Mouse (Mus musculus) neural tube, embryonic 11.5 days (tissue): ENCODE data around the gene Dpysl5. TPM values are rescaled to one million over a fixed set of nuclear protein-coding genes. Genes with fewer than 3 reads are reported as not detected.
"Not testable (repeated sequence)": the region's sequence is repeated elsewhere in the genome, so short reads cannot be mapped to it uniquely, and the experiment has no call there.

Source experiments
- ATAC-seq: fragments of 200-750 bp; cut with Nextera tagmentation; 2 replicates; pipeline ENCODE4 v1.8.0; 2017; ENCODE audit warnings: moderate number of reproducible peaks, mild to moderate bottlenecking, moderate TSS enrichment, moderate library complexity; ENCODE audit not compliant: insufficient read depth, low FRiP score, low TSS enrichment
- DNase-seq: peaks from one replicate; pipeline ENCODE4 v3.0.0-alpha.2; 2015; ENCODE audit warnings: low spot score
- H3K27ac ChIP-seq: fragments of 300-500 bp; sonication (generic); 2 replicates; pipeline ENCODE4 v1.5.1; 2014; ENCODE audit warnings: low read depth, mild to moderate bottlenecking, low read length
- H3K27me3 ChIP-seq: fragments of 300-500 bp; sonication (generic); 2 replicates; pipeline ENCODE4 v1.6.1; 2014; ENCODE audit warnings: mild to moderate bottlenecking, low read length, mixed read lengths; ENCODE audit not compliant: control insufficient read depth, insufficient read depth
- H3K36me3 ChIP-seq: fragments of 300-500 bp; sonication (generic); 2 replicates; pipeline ENCODE4 v1.6.1; 2014; ENCODE audit warnings: mild to moderate bottlenecking, low read length, moderate library complexity, mixed read lengths; ENCODE audit not compliant: control insufficient read depth, insufficient read depth
- H3K4me1 ChIP-seq: fragments of 300-500 bp; sonication (generic); 2 replicates; pipeline ENCODE4 v1.6.1; 2014; ENCODE audit warnings: low read length, mixed read lengths; ENCODE audit not compliant: control insufficient read depth, insufficient read depth
- H3K4me2 ChIP-seq: fragments of 300-500 bp; sonication (generic); 2 replicates; pipeline ENCODE4 v1.6.1; 2014; ENCODE audit warnings: low read depth, mild to moderate bottlenecking, moderate library complexity
- H3K4me3 ChIP-seq: fragments of 300-500 bp; sonication (generic); 2 replicates; pipeline ENCODE4 v1.5.1; 2014; ENCODE audit warnings: low read depth, low read length
- H3K9ac ChIP-seq: fragments of 300-500 bp; sonication (generic); 2 replicates; pipeline ENCODE4 v1.6.1; 2014; ENCODE audit warnings: mild to moderate bottlenecking, low read length
- H3K9me3 ChIP-seq: fragments of 300-500 bp; sonication (generic); 2 replicates; pipeline ENCODE4 v1.6.1; 2016; ENCODE audit warnings: low read length; ENCODE audit not compliant: control insufficient read depth
- WGBS: fragments of 180-500 bp; shearing (Covaris S2); extraction: QIAGEN DNeasy Blood & Tissue Kit; methylation state at CpG from one replicate; pipeline ENCODE4 v1.1.7; 2014; 5-methylcytosine and 5-hydroxymethylcytosine counted together
- polyA plus RNA-seq: library from polyadenylated mRNA; unstranded; fragments of >200 nt; fragmentation: Nextera tagmentation; extraction: Ambion mirVana; gene quantifications from 2 replicates; pipeline ENCODE4 v1.2.1, GENCODE M21; 2014

Dpysl5 gene
- polyA plus RNA-seq, 1 experiment from 2014 or later = 104 TPM

DNA sequence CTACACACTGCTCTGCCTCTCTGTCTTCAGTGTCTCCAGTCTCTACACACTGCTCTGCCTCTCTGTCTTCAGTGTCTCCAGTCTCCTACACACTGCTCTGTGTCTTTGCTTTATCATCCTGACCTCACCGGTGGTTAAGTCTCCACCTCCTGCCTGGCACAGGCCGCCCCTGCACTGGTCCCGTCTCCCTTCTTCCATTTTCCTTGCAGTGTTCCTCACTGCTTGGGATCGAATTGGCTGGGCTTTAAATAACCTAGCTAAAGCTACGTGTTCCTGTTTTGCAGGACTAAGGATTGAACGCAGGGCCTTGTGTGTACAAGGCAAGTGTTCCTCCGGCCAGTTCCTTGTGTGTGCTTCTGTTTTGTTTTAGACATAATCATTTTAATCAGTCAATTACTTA is 41.3 kb upstream of the Dpysl5 start:
- H3K4me1 ChIP-seq = peaks cover 3% of the 10 kb centered on the region; the same call in 1 of the 2 replicates
- WGBS = 89% methylated on average over 7 of the region's 7 CpGs
- H3K9me3 ChIP-seq = no peaks in the 10 kb centered on the region
- H3K27me3 ChIP-seq = no peaks in the 10 kb centered on the region
- no peak overlapping the region for H3K4me2 ChIP-seq
- no peak for DNase-seq
- H3K4me3 ChIP-seq = no peak overlapping the region
- ATAC-seq = no peak
- no peak overlapping the region for H3K27ac ChIP-seq
- H3K9ac ChIP-seq = no peak overlapping the region
- H3K36me3 ChIP-seq = peaks cover 14% of the 10 kb centered on the region

DNA sequence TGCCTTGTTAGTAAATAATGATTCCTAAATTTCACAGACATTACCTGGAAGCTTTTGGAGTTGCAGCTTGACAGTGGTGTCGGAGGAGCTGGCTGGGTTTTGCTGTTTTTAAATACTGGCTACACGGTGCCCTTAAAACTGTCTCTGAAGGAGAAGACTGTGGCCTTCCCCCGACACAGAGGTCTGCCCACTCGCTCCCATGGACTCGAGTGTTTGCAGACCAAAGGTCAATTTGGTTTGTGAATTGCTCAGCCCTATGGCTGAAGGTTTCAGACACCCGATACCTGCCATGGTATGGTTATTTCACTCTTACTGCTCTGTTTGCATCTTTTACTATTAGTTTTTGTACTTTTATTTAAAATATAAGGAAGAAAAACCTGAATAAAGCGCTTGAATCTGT is 37.4 kb upstream of the Dpysl5 start:
- H3K27me3 ChIP-seq = no peaks in the 10 kb centered on the region
- WGBS = 85% methylated on average over 7 of the region's 7 CpGs
- H3K36me3 ChIP-seq = peaks cover 17% of the 10 kb centered on the region
- ATAC-seq (no peak), DNase-seq (no peak)
- H3K9ac ChIP-seq = no peak overlapping the region
- no peak overlapping the region for H3K27ac ChIP-seq
- H3K4me2 ChIP-seq = no peak overlapping the region
- H3K4me1 ChIP-seq = no peaks in the 10 kb centered on the region
- no peak overlapping the region for H3K4me3 ChIP-seq
- no peaks in the 10 kb centered on the region for H3K9me3 ChIP-seq

DNA sequence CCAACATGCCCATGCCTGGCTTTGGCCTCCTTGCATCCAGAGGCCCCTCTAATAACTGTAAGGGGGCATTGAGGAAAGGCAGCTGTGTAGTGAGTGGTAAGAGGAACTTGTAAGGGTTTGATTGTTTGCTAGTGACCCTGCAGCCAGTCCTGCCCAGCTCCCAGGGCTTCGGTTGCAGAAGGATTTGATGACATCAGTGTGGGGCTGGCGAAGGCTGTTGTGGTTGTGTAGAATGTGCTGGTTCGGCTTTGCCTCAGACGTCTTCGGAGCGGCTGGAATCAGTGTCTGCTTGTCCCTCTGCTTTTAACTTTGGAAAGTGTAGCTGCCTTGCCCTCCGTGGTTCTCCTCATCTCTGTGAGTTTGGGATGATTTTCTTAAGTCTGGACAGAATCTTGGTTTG is 34.6 kb upstream of the Dpysl5 start:
- Histone ChIP-seq H3K27me3 (no peaks in the 10 kb centered on the region), H3K36me3 (peaks cover 15% of the 10 kb centered on the region), H3K4me1 (no peaks in the 10 kb centered on the region), H3K9ac (no peak overlapping the region), H3K4me3 (no peak overlapping the region), H3K4me2 (no peak overlapping the region), H3K9me3 (no peaks in the 10 kb centered on the region), H3K27ac (no peak overlapping the region)
- WGBS = 92% methylated on average over 7 of the region's 7 CpGs
- ATAC-seq = no peak
- no peak for DNase-seq

DNA sequence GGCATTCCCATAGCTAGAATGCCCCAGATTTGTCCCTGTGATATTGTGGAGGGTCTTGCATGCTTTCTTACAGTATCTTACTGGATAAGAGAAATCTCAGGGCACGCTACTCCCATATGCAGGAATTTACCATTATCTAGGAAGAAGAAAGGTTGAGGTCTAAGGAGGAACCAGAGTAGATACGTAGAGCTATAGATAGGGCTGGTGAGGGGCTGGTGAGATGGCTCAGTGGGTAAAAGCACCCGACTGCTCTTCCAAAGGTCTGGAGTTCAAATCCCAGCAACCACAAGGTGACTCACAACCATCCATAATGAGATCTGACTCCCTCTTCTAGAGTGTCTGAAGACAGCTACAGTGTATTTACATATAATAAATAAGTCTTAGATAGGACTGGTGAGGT is 33.3 kb upstream of the Dpysl5 start:
- not testable (repeated sequence) for H3K27ac ChIP-seq, H3K4me2 ChIP-seq, DNase-seq, H3K27me3 ChIP-seq, H3K36me3 ChIP-seq, ATAC-seq, H3K9me3 ChIP-seq, H3K9ac ChIP-seq, H3K4me1 ChIP-seq, H3K4me3 ChIP-seq
- 94% methylated on average over 3 of the region's 3 CpGs for WGBS

DNA sequence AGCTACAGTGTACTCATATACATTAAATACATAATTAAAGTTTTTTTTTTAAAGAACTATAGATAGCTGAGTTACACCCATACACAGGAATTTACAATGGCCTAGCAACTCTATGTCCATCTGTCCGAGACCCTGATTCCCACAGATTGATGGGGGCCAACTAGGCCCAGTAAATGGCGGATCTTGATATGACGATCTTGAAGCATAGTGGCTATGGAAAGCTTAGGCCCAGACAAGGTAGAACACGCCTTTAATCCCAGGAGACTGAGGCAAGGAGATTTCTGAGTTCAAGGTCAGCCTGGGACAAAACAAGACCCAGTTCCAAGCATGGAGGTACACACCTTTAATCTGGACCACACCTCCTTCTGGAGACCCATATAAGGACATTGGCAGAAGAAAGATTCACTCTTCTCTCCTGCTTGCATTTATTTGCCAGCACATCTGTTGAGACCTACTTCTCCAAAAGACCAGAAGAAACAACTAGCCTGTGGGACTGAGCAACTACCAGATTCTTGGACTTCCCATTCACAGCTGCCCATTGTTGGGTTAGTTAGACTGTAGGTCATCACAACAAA is 32.6 kb upstream of the Dpysl5 start:
- DNase-seq (no peak), ATAC-seq (no peak)
- no peaks in the 10 kb centered on the region for H3K27me3 ChIP-seq
- no peak overlapping the region for H3K4me2 ChIP-seq
- no peaks in the 10 kb centered on the region for H3K9me3 ChIP-seq
- no peak overlapping the region for H3K9ac ChIP-seq
- H3K4me1 ChIP-seq = no peaks in the 10 kb centered on the region
- 95% methylated on average over 4 of the region's 4 CpGs for WGBS
- H3K4me3 ChIP-seq = no peak overlapping the region
- no peak overlapping the region for H3K27ac ChIP-seq
- peaks cover 3% of the 10 kb centered on the region; the same call in 1 of the 2 replicates for H3K36me3 ChIP-seq

DNA sequence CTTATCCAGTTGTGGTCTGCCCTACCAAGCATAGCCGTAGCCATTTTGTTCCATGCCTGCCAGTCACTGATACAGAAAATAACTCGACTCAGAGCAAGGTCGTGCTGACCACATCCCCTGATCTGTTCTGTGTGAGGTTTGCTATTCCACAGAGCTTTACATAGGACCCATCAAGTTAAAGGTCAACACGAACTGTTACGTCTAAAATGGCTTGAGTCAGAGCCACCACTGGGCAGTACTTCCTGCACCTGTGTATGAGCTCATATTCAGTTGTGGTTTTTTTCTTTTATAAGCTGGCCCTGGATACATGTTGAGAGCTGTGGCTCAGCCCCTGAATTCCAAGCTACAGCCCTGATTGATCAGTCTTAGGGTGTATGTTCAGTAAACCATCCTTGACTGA is 31.8 kb upstream of the Dpysl5 start:
- DNase-seq (no peak), ATAC-seq (no peak)
- H3K27ac ChIP-seq = no peak overlapping the region
- 86% methylated on average over 5 of the region's 5 CpGs for WGBS
- no peak overlapping the region for H3K9ac ChIP-seq
- H3K36me3 ChIP-seq = peaks cover 3% of the 10 kb centered on the region; the same call in 1 of the 2 replicates
- H3K4me2 ChIP-seq = no peak overlapping the region
- H3K4me1 ChIP-seq = no peaks in the 10 kb centered on the region
- no peaks in the 10 kb centered on the region for H3K27me3 ChIP-seq
- no peaks in the 10 kb centered on the region for H3K9me3 ChIP-seq
- no peak overlapping the region for H3K4me3 ChIP-seq

DNA sequence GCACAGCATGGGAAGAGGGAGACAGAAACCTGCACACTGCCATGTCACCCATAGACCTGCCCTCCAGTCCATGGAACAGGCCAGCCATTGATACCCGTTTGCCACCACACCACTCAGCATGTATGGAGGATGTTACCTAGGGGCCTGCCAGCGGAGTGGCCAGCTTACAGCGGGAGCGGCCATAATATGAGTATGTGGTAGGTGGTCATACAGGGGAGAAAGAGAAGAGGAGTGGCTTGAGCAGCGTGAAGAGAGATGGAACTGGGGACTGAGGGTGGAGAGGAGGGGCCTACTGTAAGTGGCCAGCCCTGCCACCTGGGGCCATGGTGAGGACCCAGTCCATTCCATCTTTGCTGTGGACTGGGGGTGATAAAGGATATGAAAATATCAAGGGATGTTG is 29.4 kb upstream of the Dpysl5 start:
- 85% methylated on average over 5 of the region's 5 CpGs for WGBS

DNA sequence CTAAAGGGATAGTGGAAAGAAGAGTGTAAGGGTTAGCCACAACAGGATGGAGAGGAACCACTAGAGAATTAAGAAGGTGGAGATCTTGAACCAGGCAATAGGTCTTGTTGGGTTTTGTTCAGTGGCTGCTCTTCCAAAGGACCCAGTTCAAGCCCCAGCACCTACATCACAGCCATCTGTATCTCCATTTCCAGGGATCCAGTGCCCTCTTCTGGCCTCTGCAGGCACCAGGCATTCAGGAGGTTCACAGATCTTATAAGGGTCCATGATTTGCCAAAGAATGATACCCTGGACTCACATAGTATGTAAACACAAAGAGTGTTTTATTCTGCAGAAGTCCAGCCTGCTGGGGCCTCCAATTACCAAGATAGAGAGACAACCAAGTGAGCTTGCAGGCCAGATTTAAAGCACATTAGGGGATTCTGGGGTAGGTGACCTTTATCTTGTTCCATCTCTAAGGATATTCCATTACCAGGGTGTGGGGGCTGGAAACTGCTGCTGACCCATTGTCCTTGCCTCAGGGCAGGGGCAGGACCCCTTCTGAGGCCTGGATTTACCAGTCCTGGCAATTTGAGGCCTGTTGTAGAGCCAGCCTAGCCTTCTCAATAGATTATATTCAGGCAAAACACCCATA is 28.3 kb upstream of the Dpysl5 start:
- Histone ChIP-seq H3K9ac (no peak overlapping the region), H3K27me3 (no peaks in the 10 kb centered on the region), H3K4me1 (no peaks in the 10 kb centered on the region), H3K9me3 (no peaks in the 10 kb centered on the region), H3K4me3 (no peak overlapping the region), H3K27ac (no peak overlapping the region), H3K36me3 (no peaks in the 10 kb centered on the region), H3K4me2 (no peak overlapping the region)
- DNase-seq = no peak
- no peak for ATAC-seq

More for the DNA sequence above, 29.4 kb upstream of the Dpysl5 start:
- H3K4me2 ChIP-seq = no peak overlapping the region
- H3K36me3 ChIP-seq = no peaks in the 10 kb centered on the region
- no peak overlapping the region for H3K9ac ChIP-seq
- H3K4me3 ChIP-seq = no peak overlapping the region
- H3K27ac ChIP-seq = no peak overlapping the region
- DNase-seq = no peak
- H3K27me3 ChIP-seq = no peaks in the 10 kb centered on the region
- ATAC-seq = no peak
- no peaks in the 10 kb centered on the region for H3K4me1 ChIP-seq
- no peaks in the 10 kb centered on the region for H3K9me3 ChIP-seq

DNA sequence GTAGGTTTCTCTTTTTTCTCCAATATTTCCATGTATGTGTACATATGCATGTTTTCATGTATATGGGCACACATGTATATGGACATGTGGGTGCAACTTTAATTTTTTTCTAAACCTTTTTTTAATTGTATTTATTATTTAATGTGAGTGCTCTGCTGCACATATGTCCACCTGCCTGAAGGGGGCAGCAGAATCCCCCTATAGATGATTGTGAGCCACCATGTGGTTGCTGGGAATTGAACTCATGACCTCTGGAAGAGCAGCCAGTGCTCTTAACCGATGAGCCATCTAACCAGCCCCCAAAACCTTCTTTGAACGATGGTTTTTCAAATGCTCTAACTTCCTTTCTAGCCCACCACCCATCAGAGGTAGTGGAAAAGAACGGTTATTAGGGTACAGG is 27.4 kb upstream of the Dpysl5 start:
- no peak overlapping the region for H3K4me3 ChIP-seq
- no peaks in the 10 kb centered on the region for H3K9me3 ChIP-seq
- no peak overlapping the region for H3K9ac ChIP-seq
- H3K27me3 ChIP-seq = no peaks in the 10 kb centered on the region
- H3K4me2 ChIP-seq = no peak overlapping the region
- 75% methylated on average over 3 of the region's 3 CpGs for WGBS
- no peaks in the 10 kb centered on the region for H3K4me1 ChIP-seq
- no peak for ATAC-seq
- no peak overlapping the region for H3K27ac ChIP-seq
- no peak for DNase-seq
- no peaks in the 10 kb centered on the region for H3K36me3 ChIP-seq
